Mouse (Mus musculus) neural tube, embryonic 12.5 days (tissue): ENCODE results near the gene Zic4. TPM values are rescaled to one million over a fixed set of nuclear protein-coding genes. Genes with fewer than 3 reads are reported as not detected.

ENCODE experiments used
- ATAC-seq: fragments of 200-750 bp; cut with Nextera tagmentation; 2 replicates; pipeline ENCODE4 v1.8.0; 2017; ENCODE audit warnings: low read depth, mild to moderate bottlenecking, moderate TSS enrichment, moderate library complexity; ENCODE audit not compliant: low FRiP score
- H3K27ac ChIP-seq: fragments of 300-500 bp; sonication (generic); 2 replicates; pipeline ENCODE4 v1.5.1; 2016
- H3K27me3 ChIP-seq: fragments of 300-500 bp; sonication (generic); replicated peaks from 2 replicates; pipeline ENCODE4 v1.6.1; 2016; ENCODE audit warnings: mild to moderate bottlenecking
- H3K36me3 ChIP-seq: fragments of 300-500 bp; sonication (generic); 2 replicates; pipeline ENCODE4 v1.6.1; 2016; ENCODE audit warnings: mild to moderate bottlenecking
- H3K4me1 ChIP-seq: fragments of 300-500 bp; sonication (generic); 2 replicates; pipeline ENCODE4 v1.6.1; 2016
- H3K4me2 ChIP-seq: fragments of 300-500 bp; sonication (generic); replicated peaks from 2 replicates; pipeline ENCODE4 v1.6.1; 2016; ENCODE audit warnings: mild to moderate bottlenecking
- H3K4me3 ChIP-seq: fragments of 300-500 bp; sonication (generic); 2 replicates; pipeline ENCODE4 v1.5.1; 2016
- H3K9ac ChIP-seq: fragments of 300-500 bp; sonication (generic); 2 replicates; pipeline ENCODE4 v1.6.1; 2016; ENCODE audit warnings: mild to moderate bottlenecking
- H3K9me3 ChIP-seq: fragments of 300-500 bp; sonication (generic); 2 replicates; pipeline ENCODE4 v1.6.1; 2016; ENCODE audit warnings: mild to moderate bottlenecking
- WGBS: fragments of 180-500 bp; shearing (Covaris S2); methylation state at CpG from one replicate; pipeline ENCODE4 v1.1.7; 2016; 5-methylcytosine and 5-hydroxymethylcytosine counted together
- polyA plus RNA-seq: library from polyadenylated mRNA; unstranded; fragments of >200 nt; fragmentation: Nextera tagmentation; extraction: Ambion mirVana; gene quantifications from 2 replicates; pipeline ENCODE4 v1.2.1, GENCODE M21; 2016

Zic4 gene
- polyA plus RNA-seq, 1 experiment from 2014 or later = 66.6 TPM

DNA sequence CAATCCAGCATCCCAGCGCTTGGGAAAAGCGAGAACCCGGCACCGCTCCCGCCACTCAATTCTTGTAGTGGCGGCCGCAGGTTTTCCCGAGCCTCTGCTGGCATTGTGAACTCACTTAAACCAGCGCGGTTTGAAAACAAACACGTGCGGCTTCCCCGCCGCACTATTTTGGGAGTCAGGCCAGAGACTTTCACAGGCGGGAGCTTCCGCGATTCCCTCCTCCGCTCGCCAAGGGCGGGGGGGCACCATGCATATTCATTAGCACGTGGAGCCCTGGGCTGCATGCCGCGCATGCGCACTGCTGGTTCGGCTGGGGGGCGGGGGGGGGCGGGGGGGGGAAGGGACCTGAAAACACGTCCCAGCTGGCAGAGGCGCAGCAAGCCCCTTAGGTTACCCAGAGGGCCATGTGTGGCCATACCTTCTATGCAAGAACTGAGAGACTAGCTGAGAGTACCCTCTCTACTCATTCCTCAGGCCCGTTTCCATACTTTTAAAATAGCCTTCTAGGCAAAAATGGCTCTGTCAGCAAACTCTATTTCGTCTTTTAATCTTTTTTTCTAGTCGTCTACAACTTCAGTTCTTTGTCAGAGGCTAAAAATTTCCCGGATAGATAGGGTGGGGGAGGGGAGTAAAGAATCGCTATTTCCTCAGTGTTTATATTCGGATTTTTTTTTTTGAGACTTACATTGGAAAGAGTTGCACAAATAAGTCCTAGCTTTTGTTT is 6.4 kb upstream of the Zic4 start:
- H3K27ac ChIP-seq = peak overlapping the region; percentile 57
- ATAC-seq = peak; percentile 83
- WGBS = under 1% methylated on average over 33 of the region's 35 CpGs
- H3K27me3 ChIP-seq = peaks cover 52% of the 10 kb centered on the region
- H3K4me1 ChIP-seq = peaks cover 15% of the 10 kb centered on the region
- peak overlapping the region; percentile 29 for H3K4me3 ChIP-seq
- H3K36me3 ChIP-seq = no peaks in the 10 kb centered on the region
- H3K9me3 ChIP-seq = no peaks in the 10 kb centered on the region
- H3K9ac ChIP-seq = peak overlapping the region; percentile 63; the same call in 1 of the 2 replicates
- peak overlapping the region; percentile 59 for H3K4me2 ChIP-seq

DNA sequence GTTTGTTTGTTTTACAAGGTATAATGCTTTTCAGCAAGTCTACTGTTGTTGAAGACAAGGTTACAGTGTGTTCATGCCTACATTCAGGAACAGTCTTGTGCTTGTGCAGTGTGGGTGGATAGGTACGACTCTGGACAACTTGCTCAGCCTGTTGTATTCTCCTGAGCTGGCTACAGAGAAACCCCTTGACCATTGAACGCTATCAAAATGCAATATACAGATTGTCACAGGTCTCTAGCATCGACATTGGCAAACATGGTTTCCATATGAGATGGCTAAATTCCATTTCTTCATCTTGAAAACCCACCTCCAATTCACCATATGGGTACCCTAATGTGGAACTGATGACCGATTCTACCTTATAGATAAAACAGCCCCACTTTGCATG is 5.9 kb upstream of the Zic4 start:
- Histone ChIP-seq H3K4me2 (peak overlapping the region; percentile 59), H3K4me3 (no peak overlapping the region), H3K9me3 (no peaks in the 10 kb centered on the region), H3K27ac (no peak overlapping the region), H3K4me1 (peaks cover 15% of the 10 kb centered on the region), H3K27me3 (peaks cover 47% of the 10 kb centered on the region), H3K9ac (no peak overlapping the region), H3K36me3 (no peaks in the 10 kb centered on the region)
- ATAC-seq = no peak
- 5% methylated on average over 4 of the region's 4 CpGs for WGBS

DNA sequence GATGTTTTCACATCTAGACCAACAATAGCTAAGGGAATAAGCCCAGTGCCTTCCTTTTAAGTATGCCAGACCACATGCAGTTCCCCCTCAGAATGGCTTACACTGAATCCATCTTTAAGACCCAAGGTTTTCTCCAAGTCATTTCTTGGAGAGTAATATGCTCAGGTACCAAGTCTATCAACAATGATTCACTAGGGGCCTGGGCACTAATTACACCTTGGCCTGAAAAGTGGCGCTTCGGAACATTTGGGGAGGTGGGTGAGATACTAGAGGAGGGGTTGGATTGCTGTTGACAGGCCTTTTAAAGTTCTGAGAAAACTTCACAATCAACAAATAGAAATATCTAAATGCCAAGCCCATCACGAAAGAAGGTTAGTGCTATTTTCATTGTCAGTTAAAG is 4.9 kb upstream of the Zic4 start:
- ATAC-seq = no peak
- Histone ChIP-seq H3K4me2 (peak overlapping the region; percentile 59), H3K9ac (no peak overlapping the region), H3K4me3 (no peak overlapping the region), H3K4me1 (peaks cover 15% of the 10 kb centered on the region), H3K27me3 (peaks cover 43% of the 10 kb centered on the region), H3K27ac (no peak overlapping the region), H3K9me3 (no peaks in the 10 kb centered on the region), H3K36me3 (peaks cover 7% of the 10 kb centered on the region; the same call in 1 of the 2 replicates)
- 14% methylated on average over 3 of the region's 3 CpGs for WGBS

DNA sequence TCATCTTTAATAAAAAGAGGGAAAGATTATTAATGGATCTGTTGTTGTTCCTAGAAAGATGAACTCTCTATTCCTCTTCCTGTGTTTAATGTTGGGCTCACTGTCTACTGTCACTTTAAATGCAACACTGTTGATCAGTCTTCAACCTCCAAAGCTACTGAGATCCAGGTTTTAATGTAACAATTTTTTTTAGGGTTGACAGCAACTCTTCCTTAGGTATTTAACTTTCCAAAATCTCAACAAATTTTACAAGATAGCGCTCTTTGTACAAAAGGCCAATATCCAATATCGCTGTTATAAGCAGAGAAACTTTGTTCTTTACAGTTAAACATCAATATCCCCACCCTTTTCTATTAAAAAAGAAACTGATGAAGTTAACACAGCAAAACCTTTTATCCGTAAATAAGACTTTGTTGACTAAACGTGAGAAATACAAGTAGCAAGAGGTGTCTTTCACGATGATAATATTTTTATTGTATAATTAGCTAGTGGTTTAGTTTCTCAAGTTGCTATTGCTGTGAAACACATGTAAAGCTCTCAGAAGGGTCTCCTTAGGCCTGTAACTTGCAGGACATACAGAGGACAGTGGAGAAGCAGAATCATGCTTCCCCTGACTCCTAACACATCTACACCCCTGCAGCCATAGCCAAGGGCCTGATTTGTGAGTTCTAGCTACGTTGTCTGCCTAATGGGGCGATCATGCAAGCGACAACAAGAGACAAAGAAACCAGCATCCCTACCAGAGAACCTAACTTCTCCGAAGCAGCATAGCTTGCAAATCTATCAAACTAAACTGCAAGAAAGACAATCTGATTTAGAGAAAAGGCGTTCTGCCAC is 3.1 kb upstream of the Zic4 start:
- 8% methylated on average over 10 of the region's 10 CpGs for WGBS
- Histone ChIP-seq H3K27me3 (peaks cover 34% of the 10 kb centered on the region), H3K9me3 (no peaks in the 10 kb centered on the region), H3K36me3 (peaks cover 11% of the 10 kb centered on the region; the same call in 1 of the 2 replicates), H3K4me1 (peaks cover 11% of the 10 kb centered on the region), H3K4me2 (peak overlapping the region; percentile 59), H3K4me3 (peak overlapping the region; percentile 35), H3K27ac (no peak overlapping the region), H3K9ac (peak overlapping the region; percentile 65)
- no peak for ATAC-seq

DNA sequence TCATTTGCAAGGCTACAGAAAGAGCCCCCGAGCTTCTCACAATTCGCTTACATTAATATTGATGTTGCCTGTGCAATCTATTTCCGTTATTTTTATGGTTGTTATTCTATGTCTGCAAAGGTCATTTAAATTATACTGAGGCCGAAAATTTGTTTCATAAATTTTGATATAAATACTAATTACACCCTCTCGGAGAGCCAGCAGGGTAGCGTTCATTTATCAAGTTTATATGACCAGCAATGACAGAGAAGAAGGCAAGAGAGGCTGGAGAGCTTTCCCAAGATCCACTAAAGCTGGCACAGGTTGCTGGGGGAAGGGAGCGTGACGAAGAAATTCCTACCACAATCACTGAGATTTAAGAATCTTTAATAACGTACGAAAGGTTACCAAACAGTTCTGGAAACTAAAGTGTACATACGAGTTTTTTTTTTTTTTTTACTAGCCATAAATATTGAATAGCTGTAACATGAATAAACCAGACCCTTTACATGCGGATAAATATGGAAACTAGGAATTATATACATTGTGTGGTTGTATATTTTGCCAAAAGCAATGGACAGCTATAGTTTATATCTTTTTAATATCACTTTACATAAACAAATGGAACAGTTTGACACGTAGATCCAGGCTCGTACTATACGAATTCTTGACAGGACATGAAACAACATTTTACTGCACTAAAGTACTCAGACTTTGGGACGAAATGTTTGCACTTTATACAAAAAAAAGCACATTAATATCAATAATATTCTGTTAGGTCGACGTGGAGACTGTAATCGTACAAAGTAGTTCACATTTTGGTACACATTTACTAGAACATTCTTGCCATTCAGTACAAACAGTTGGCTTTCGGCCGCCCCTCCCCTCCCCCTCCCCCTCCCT is 1.8 kb upstream of the Zic4 start:
- peaks cover 12% of the 10 kb centered on the region; the same call in 1 of the 2 replicates for H3K36me3 ChIP-seq
- H3K9ac ChIP-seq = peak overlapping the region; percentile 98
- H3K27ac ChIP-seq = no peak overlapping the region
- H3K27me3 ChIP-seq = peaks cover 33% of the 10 kb centered on the region
- peak overlapping the region; percentile 82 for H3K4me3 ChIP-seq
- peaks cover 5% of the 10 kb centered on the region for H3K4me1 ChIP-seq
- ATAC-seq = no peak
- H3K9me3 ChIP-seq = no peaks in the 10 kb centered on the region
- H3K4me2 ChIP-seq = peak overlapping the region; percentile 60
- 2% methylated on average over 21 of the region's 21 CpGs for WGBS

DNA sequence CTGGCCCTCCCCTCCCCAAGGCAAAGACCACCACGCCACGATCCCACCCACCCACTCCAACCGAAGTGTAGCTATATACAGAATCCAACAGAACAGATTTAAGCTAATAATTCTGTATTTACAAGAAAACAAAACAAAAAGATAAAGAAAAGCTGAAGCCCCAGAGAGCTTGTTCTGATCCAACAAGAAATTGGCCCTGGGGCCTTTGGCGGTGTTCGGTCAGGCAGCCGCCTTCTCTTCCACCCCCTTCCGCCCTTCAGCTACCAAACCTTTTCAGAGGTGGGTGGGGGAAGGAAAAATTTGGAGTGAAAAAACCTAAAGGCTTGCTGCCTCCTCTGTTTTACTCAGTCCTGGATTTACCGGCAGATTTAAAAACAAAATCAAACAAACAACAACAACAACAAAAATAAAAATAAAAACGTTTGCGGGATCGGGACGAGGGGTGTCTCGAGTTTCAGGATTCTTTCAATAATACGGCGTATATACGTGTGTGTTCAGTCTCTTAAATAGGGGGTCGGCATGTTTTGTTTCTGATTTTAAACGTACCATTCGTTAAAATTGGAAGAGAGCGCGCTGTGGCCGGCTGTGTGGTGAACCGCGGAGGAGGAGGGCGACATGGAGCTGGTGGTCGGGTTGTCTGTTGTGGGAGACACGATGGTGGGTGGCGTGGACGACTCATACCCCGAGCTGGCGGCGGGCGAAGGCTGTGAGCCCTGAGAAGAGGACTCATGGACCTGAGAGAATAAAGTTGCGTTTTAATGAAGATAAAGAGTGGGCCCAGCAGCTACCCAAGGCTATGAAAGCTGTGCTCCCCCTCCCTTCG is 969 bp upstream of the Zic4 start:
- peak overlapping the region; percentile 82 for H3K4me3 ChIP-seq
- H3K9me3 ChIP-seq = no peaks in the 10 kb centered on the region
- ATAC-seq = peak; percentile 2; the same call in 1 of the 2 replicates
- no peaks in the 10 kb centered on the region for H3K4me1 ChIP-seq
- WGBS = under 1% methylated on average over 35 of the region's 35 CpGs
- peak overlapping the region; percentile 86 for H3K27ac ChIP-seq
- H3K4me2 ChIP-seq = peak overlapping the region; percentile 60
- H3K27me3 ChIP-seq = peaks cover 27% of the 10 kb centered on the region
- H3K9ac ChIP-seq = peak overlapping the region; percentile 98
- peaks cover 12% of the 10 kb centered on the region; the same call in 1 of the 2 replicates for H3K36me3 ChIP-seq

DNA sequence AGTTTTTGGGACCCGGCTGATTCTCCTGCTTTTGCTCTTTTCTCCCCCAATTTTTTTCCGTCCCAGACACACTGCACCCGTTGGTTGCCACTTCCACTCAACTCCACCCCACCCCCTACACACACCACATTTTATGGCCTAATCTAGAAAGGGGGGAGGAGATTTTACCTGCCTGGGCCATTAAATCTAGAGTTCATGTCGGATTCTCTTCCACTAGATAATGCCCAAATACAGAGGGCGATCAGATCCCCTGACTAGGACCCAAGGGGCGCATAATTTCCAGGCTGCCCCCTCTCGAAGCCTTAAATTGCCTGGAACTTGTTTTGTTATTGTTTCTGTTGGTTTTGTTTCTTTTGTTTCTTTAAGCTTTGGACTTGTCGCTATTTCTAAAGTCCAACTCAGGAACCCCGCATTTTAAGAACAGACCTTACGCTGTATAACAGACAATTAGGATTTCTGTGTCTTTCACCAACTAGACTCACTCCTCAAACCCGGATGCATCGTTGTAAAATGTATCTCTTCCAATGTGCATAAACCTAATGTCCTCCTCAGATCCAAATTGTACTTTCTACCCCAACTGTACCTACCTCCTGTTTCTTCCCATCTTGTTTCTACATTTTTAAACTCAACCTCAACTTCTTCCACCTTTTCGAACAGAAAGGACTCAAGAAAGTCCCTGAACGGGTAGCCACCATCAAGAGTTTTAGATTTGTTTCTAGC is 958 bp downstream of the Zic4 start:
- H3K36me3 ChIP-seq = peaks cover 12% of the 10 kb centered on the region; the same call in 1 of the 2 replicates
- H3K27me3 ChIP-seq = peaks cover 18% of the 10 kb centered on the region
- peak overlapping the region; percentile 82 for H3K4me3 ChIP-seq
- peak overlapping the region; percentile 98 for H3K27ac ChIP-seq
- no peaks in the 10 kb centered on the region for H3K4me1 ChIP-seq
- no peak for ATAC-seq
- no peaks in the 10 kb centered on the region for H3K9me3 ChIP-seq
- peak overlapping the region; percentile 98 for H3K9ac ChIP-seq
- under 1% methylated on average over 14 of the region's 14 CpGs for WGBS
- H3K4me2 ChIP-seq = peak overlapping the region; percentile 60

DNA sequence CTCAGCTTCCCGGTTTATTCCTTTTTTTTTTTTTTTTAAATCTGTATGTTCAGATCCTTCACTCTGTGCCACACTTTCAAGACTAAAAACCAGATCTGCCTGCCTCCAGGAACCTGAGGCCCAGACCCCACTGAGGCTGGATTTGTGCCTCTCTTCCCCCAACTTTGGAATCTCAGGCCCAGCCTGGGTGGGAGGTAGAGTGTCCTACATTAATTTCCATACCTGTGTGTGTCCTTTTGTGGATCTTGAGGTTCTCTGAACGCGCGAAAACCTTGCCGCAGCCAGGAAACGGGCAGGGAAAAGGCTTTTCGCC is 1.6 kb downstream of the Zic4 start:
- H3K36me3 ChIP-seq = peaks cover 12% of the 10 kb centered on the region; the same call in 1 of the 2 replicates
- H3K27me3 ChIP-seq = peaks cover 19% of the 10 kb centered on the region
- H3K4me2 ChIP-seq = peak overlapping the region; percentile 60
- no peak for ATAC-seq
- peak overlapping the region; percentile 82 for H3K4me3 ChIP-seq
- H3K9ac ChIP-seq = peak overlapping the region; percentile 98
- no peaks in the 10 kb centered on the region for H3K4me1 ChIP-seq
- H3K27ac ChIP-seq = peak overlapping the region; percentile 98
- no peaks in the 10 kb centered on the region for H3K9me3 ChIP-seq
- 0% methylated on average over 7 of the region's 7 CpGs for WGBS

DNA sequence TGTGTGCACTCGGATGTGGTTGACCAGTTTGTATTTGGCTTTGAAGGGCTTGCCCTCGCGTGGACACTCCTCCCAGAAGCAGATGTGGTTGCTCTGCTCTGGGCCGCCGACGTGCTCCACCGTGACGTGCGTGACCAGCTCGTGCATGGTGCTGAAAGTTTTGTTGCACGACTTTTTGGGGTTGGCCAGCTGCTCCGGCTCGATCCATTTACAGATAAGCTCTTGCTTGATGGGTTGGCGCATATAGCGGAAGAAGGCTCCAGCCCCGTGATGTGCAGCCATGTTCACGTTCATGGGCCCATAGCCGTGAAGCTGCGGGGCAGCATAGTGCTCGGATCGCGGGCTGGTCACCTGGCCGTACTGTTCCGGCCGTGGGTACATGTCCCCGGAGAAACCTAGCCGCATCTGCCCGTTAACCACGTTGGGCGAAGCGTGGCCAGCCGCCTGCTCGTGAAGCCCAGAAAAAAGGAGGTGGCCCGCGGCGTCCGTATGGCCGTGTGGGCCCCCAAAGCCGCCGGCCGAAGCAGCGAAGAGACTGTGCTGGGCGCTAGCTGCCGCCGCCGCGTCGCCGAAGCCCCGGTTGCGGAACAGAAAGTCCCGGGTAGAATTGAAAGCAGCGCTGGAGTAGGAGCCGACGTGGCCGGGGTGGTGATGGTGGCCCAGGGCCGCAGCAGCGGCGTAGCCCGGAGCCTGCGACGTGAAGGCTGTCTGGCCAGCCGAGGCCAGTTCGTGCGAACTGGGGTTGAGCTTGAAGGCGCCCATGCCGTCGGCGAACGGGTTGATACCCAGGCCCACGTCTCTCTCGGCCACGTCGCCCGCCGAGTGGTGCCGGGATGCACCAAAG is 2.1 kb downstream of the Zic4 start:
- no peaks in the 10 kb centered on the region for H3K4me1 ChIP-seq
- H3K4me3 ChIP-seq = peak overlapping the region; percentile 82
- no peaks in the 10 kb centered on the region for H3K9me3 ChIP-seq

DNA sequence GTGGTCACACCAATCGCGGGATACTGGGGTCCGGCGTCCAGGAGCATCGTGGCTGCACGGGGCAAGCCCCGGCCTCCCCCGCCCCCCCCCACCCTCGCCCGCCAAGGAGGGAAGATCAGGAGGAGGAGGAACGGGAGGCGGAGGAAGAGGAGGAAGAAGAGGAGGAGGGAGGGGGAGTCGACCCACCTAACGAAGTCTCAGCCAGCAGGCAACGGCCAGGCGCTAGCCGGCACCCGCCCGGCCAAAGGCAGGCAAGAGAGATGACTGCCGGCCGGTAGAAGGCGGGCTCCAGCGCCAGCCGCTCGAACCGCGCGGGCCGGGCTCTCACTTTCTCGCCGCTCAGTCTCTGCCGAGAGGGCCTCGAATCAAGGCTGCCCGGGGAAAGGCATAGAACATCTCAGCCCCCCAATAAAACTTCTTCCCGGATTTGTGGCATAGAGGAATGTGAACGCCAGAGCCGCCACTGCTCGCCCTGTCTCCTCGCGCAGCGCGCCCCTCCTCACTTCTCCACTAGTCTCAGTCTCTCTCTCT is 2.8 kb downstream of the Zic4 start:
- WGBS = 0% methylated on average over 41 of the region's 42 CpGs
- Histone ChIP-seq H3K9ac (peak overlapping the region; percentile 98), H3K27me3 (peaks cover 30% of the 10 kb centered on the region), H3K9me3 (no peaks in the 10 kb centered on the region), H3K4me2 (peak overlapping the region; percentile 60), H3K27ac (peak overlapping the region; percentile 98), H3K36me3 (peaks cover 12% of the 10 kb centered on the region; the same call in 1 of the 2 replicates), H3K4me1 (no peaks in the 10 kb centered on the region), H3K4me3 (peak overlapping the region; percentile 82)
- ATAC-seq = peak; percentile 10

More for the DNA sequence above, 2.1 kb downstream of the Zic4 start:
- peak overlapping the region; percentile 60 for H3K4me2 ChIP-seq
- H3K27me3 ChIP-seq = peaks cover 25% of the 10 kb centered on the region
- peak overlapping the region; percentile 98 for H3K27ac ChIP-seq
- peak overlapping the region; percentile 98 for H3K9ac ChIP-seq
- peaks cover 12% of the 10 kb centered on the region; the same call in 1 of the 2 replicates for H3K36me3 ChIP-seq
- WGBS = under 1% methylated on average over 77 of the region's 77 CpGs
- no peak; the same call in 1 of the 2 replicates for ATAC-seq
